9 mouse cellular contexts compared by ENCODE assay signal in the genomic region with DNA sequence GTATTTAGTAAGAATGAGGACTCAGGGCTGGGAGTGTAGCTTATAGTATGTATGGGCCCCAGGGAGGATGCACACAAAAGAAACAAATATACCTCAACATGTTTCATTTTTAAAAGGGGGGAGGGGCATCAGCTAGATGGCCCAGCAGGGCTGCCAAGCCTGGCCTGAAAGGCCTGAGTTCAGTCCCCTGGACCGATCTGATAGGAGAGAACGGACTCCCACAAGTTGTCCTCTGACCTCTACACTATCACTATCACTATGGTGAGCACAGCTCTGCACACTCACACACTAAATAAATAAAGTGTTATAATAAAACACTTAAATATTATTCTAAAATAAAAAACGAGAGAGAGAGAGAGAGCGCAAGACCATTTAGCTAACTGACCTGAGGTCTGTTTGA. TPM values are rescaled to one million over a fixed set of nuclear protein-coding genes. Genes with fewer than 3 reads are reported as not detected.
DNase-seq lines count a peak whose midpoint lies in the region; ATAC-seq and TF ChIP-seq lines count a peak whose summit lies in the region.
"Had no signal": no experiment of that assay in that cellular context is flagged by ENCODE, and none has a peak within 500 bp of the region (broad histone marks: within the 10 kb centered on the region; RNA-seq: fewer than 3 reads in every experiment).

No protein-coding gene starts in this region.

- ATAC-seq in kidney, embryonic 14.5 days (ENCODE audit: low FRiP score, low TSS enrichment), result peak; percentile 63
- ATAC-seq in embryonic facial prominence, embryonic 14.5 days (ENCODE audit: low read depth), result peak; percentile 20; the same call in 1 of the 2 replicates
- peak; percentile 69 for ATAC-seq in liver, embryonic 15.5 days (ENCODE audit: insufficient read depth)
- no peak for ATAC-seq in megakaryocyte, adult 5-6 weeks (ENCODE audit: poor library complexity, severe bottlenecking)

- TF ChIP-seq RAD21 in MEL (IDR thresholded peaks at IDR 0.05; ENCODE audit: low read depth, low read length), result no peak

- TF ChIP-seq POLR2A in MEL (IDR thresholded peaks at IDR 0.05; ENCODE audit: control insufficient read depth in 1 of 2, insufficient read depth in 1 of 2, low read depth in 1 of 2, low read length in 2 of 2, poor library complexity in 1 of 2), result no peak

- WGBS in kidney, embryonic 14.5 days, result 39% methylated on average over 4 of the region's 4 CpGs
- 72% methylated on average over 4 of the region's 4 CpGs for WGBS in embryonic facial prominence, embryonic 14.5 days
- 55% methylated on average over 4 of the region's 4 CpGs for WGBS in liver, embryonic 15.5 days (ENCODE audit: insufficient replicate concordance)

- TF ChIP-seq EP300 in MEL (IDR thresholded peaks at IDR 0.05; ENCODE audit: low read depth in 1 of 2, low read length in 2 of 2), result no peak

- DNase-seq in kidney, adult 11 months, result no peak
- no peak for DNase-seq in MEL (ENCODE audit: low read depth, low spot score)
- DNase-seq in embryonic facial prominence, embryonic 14.5 days (ENCODE audit: low spot score), result no peak
- no peak for DNase-seq in urinary bladder, postnatal 4 days (ENCODE audit: low spot score in 2 of 2)
- DNase-seq: cerebellum, postnatal 36 days had no signal

- H3K79me2 ChIP-seq in MEL (ENCODE audit: control insufficient read depth, insufficient read depth, low read length, poor library complexity), result no peaks in the 10 kb centered on the region

- H3K9me3 ChIP-seq in kidney, embryonic 14.5 days (ENCODE audit: control insufficient read depth, low read length), result no peaks in the 10 kb centered on the region
- no peaks in the 10 kb centered on the region for H3K9me3 ChIP-seq in MEL (replicated peaks; ENCODE audit: insufficient read depth, low read length)
- H3K9me3 ChIP-seq in embryonic facial prominence, embryonic 14.5 days (ENCODE audit: control insufficient read depth, low read length), result no peaks in the 10 kb centered on the region
- no peaks in the 10 kb centered on the region for H3K9me3 ChIP-seq in liver, embryonic 15.5 days (replicated peaks)

- no peaks in the 10 kb centered on the region for H3K36me3 ChIP-seq in kidney, embryonic 14.5 days (ENCODE audit: control insufficient read depth, insufficient read depth, low read length)
- peaks cover 0 to 3% of the 10 kb centered on the region in 2 experiments; a peak in 2 of 4 replicates for H3K36me3 ChIP-seq in MEL (ENCODE audit: control insufficient read depth in 1 of 2, insufficient read depth in 2 of 2, low read length in 2 of 2)
- H3K36me3 ChIP-seq in embryonic facial prominence, embryonic 14.5 days (ENCODE audit: control insufficient read depth, insufficient read depth, low read length), result no peaks in the 10 kb centered on the region
- H3K36me3 ChIP-seq in liver, embryonic 15.5 days (replicated peaks), result no peaks in the 10 kb centered on the region

- H3K9ac ChIP-seq in kidney, embryonic 14.5 days (ENCODE audit: low read depth, low read length), result no peak overlapping the region
- H3K9ac ChIP-seq in MEL (ENCODE audit: control insufficient read depth, low read depth, low read length, poor library complexity, severe bottlenecking), result no peak overlapping the region; the same call in 1 of the 2 replicates
- H3K9ac ChIP-seq in embryonic facial prominence, embryonic 14.5 days (ENCODE audit: low read depth, low read length), result no peak overlapping the region
- no peak overlapping the region for H3K9ac ChIP-seq in liver, embryonic 15.5 days

- no peak overlapping the region; the same call in 1 of the 2 replicates for H3K4me2 ChIP-seq in kidney, embryonic 14.5 days (replicated peaks; ENCODE audit: low read depth, low read length)
- no peak overlapping the region for H3K4me2 ChIP-seq in embryonic facial prominence, embryonic 14.5 days (ENCODE audit: low read depth, low read length)
- H3K4me2 ChIP-seq in liver, embryonic 15.5 days, result peak overlapping the region; percentile 68

- no peaks in the 10 kb centered on the region for H3K27me3 ChIP-seq in kidney, embryonic 14.5 days (ENCODE audit: control insufficient read depth, insufficient read depth, low read length)
- H3K27me3 ChIP-seq in MEL (ENCODE audit: control insufficient read depth in 1 of 2, insufficient read depth in 2 of 2, low read length in 2 of 2), result no peaks in the 10 kb centered on the region; a peak in 1 of 4 replicates
- no peaks in the 10 kb centered on the region for H3K27me3 ChIP-seq in embryonic facial prominence, embryonic 14.5 days (replicated peaks; ENCODE audit: control insufficient read depth, insufficient read depth, low read length)
- no peaks in the 10 kb centered on the region for H3K27me3 ChIP-seq in liver, embryonic 15.5 days
- H3K27me3 ChIP-seq: CH12.LX had no signal

- TF ChIP-seq CTCF in MEL (IDR thresholded peaks at IDR 0.05 in 2 of 3, conservative IDR thresholded peaks at IDR 0.05 in 1 of 3; ENCODE audit: control insufficient read depth in 1 of 3, insufficient read depth in 1 of 3, low read depth in 2 of 3, low read length in 3 of 3, poor library complexity in 1 of 3, severe bottlenecking in 1 of 3), result no peak

- 0 out of 2 replicates have a peak, but pooled peaks cover 6% of the 10 kb centered on the region for H3K4me1 ChIP-seq in kidney, embryonic 14.5 days (ENCODE audit: control insufficient read depth, insufficient read depth, low read length)
- peaks cover 0 to 10% of the 10 kb centered on the region in 2 experiments; a peak in 2 of 4 replicates for H3K4me1 ChIP-seq in MEL (ENCODE audit: control insufficient read depth in 1 of 2, insufficient read depth in 2 of 2, low read length in 2 of 2)
- no peaks in the 10 kb centered on the region for H3K4me1 ChIP-seq in embryonic facial prominence, embryonic 14.5 days (ENCODE audit: control insufficient read depth, insufficient read depth, low read length)
- peaks cover 11% of the 10 kb centered on the region for H3K4me1 ChIP-seq in liver, embryonic 15.5 days (replicated peaks)

- no peak overlapping the region for H3K27ac ChIP-seq in kidney, embryonic 14.5 days (ENCODE audit: low read depth, low read length)
- H3K27ac ChIP-seq in MEL (ENCODE audit: control insufficient read depth, low read depth, low read length), result no peak overlapping the region
- H3K27ac ChIP-seq in embryonic facial prominence, embryonic 14.5 days (replicated peaks; ENCODE audit: low read depth, low read length), result no peak overlapping the region
- H3K27ac ChIP-seq in liver, embryonic 15.5 days (replicated peaks), result peak overlapping the region; percentile 24; the same call in 1 of the 2 replicates

- no peak overlapping the region for H3K4me3 ChIP-seq in kidney, embryonic 14.5 days (ENCODE audit: low read length)
- peak overlapping the region; percentile 30 to 74 for H3K4me3 ChIP-seq in MEL (ENCODE audit: control insufficient read depth in 1 of 2, insufficient read depth in 1 of 2, low read depth in 2 of 2, low read length in 2 of 2)
- H3K4me3 ChIP-seq in embryonic facial prominence, embryonic 14.5 days (ENCODE audit: low read depth, low read length), result no peak overlapping the region
- 0 out of 2 replicates have a peak overlapping the region, but pooled peaks have one; percentile 39 for H3K4me3 ChIP-seq in liver, embryonic 15.5 days (replicated peaks)

TF ChIP-seq in MEL, 35 proteins besides CTCF, POLR2A, EP300 and RAD21:
- no peak for TF ChIP-seq UBTF (IDR thresholded peaks at IDR 0.05; ENCODE audit: borderline replicate concordance, insufficient read depth, low read depth, low read length)

RNA-seq across cellular contexts. Expression of a gene that starts 18.0 kb away (rescaled TPM):
- 2.8 and 5.8 TPM in 2 replicates for polyA plus RNA-seq in kidney, embryonic 14.5 days (2014; fragmentation: Nextera tagmentation; extraction: Ambion mirVana)
- not detected in 2 replicates for total RNA-seq in MEL (2012; rRNA removed)
- polyA plus RNA-seq in MEL (2012; ENCODE audit: insufficient read depth in 1 of 2, insufficient read length in 2 of 2, low read depth in 1 of 2, low replicate concordance in 2 of 2, missing spikeins in 1 of 2), result not detected
- 1.9 and 2.1 TPM in 2 replicates for polyA plus RNA-seq in embryonic facial prominence, embryonic 14.5 days (2014; fragmentation: Nextera tagmentation; extraction: Ambion mirVana)
- 0.86 and 0.90 TPM in 2 replicates for polyA plus RNA-seq in liver, embryonic 15.5 days (2015; fragmentation: Nextera tagmentation; extraction: Ambion mirVana)
- total RNA-seq in megakaryocyte, adult 5-6 weeks (2015), result 1.6 and 4.0 TPM in 2 replicates
- total RNA-seq in megakaryocyte, adult 5-6 weeks (2017), result 0.81 and 1.5 TPM in 2 replicates
- total RNA-seq: CH12.LX had no signal

RNA-seq across cellular contexts. Expression of a gene that starts 25.0 kb away (rescaled TPM):
- 16.2 and 18.2 TPM in 2 replicates for polyA plus RNA-seq in kidney, embryonic 14.5 days (2014; fragmentation: Nextera tagmentation; extraction: Ambion mirVana)
- 7.7 and 8.7 TPM in 2 replicates for total RNA-seq in MEL (2012; rRNA removed)
- polyA plus RNA-seq in MEL (2012; ENCODE audit: insufficient read depth in 1 of 2, insufficient read length in 2 of 2, low read depth in 1 of 2, low replicate concordance in 2 of 2, missing spikeins in 1 of 2), result 10 to 100 TPM in 1 of 2 experiments, not detected in 1; 13.0 TPM
- 18.0 and 20.2 TPM in 2 replicates for polyA plus RNA-seq in embryonic facial prominence, embryonic 14.5 days (2014; fragmentation: Nextera tagmentation; extraction: Ambion mirVana)
- 7.5 and 8.6 TPM in 2 replicates for polyA plus RNA-seq in liver, embryonic 15.5 days (2015; fragmentation: Nextera tagmentation; extraction: Ambion mirVana)
- 13.9 and 15.3 TPM in 2 replicates for total RNA-seq in megakaryocyte, adult 5-6 weeks (2015)
- 11.6 and 15.5 TPM in 2 replicates for total RNA-seq in megakaryocyte, adult 5-6 weeks (2017)

RNA-seq across cellular contexts. Expression of a gene that starts 47.6 kb away (rescaled TPM):
- polyA plus RNA-seq in kidney, embryonic 14.5 days (2014; fragmentation: Nextera tagmentation; extraction: Ambion mirVana), result 32.6 and 49.7 TPM in 2 replicates
- 13.1 and 13.4 TPM in 2 replicates for total RNA-seq in MEL (2012; rRNA removed)
- polyA plus RNA-seq in MEL (2012; ENCODE audit: insufficient read depth in 1 of 2, insufficient read length in 2 of 2, low read depth in 1 of 2, low replicate concordance in 2 of 2, missing spikeins in 1 of 2), result 10 to 100 TPM; 17.2 to 25.7 TPM
- polyA plus RNA-seq in embryonic facial prominence, embryonic 14.5 days (2014; fragmentation: Nextera tagmentation; extraction: Ambion mirVana), result 38.7 and 39.8 TPM in 2 replicates
- 7.2 and 8.0 TPM in 2 replicates for polyA plus RNA-seq in liver, embryonic 15.5 days (2015; fragmentation: Nextera tagmentation; extraction: Ambion mirVana)
- total RNA-seq in megakaryocyte, adult 5-6 weeks (2015), result 15.0 and 15.5 TPM in 2 replicates
- total RNA-seq in megakaryocyte, adult 5-6 weeks (2017), result 18.3 and 25.7 TPM in 2 replicates

Comparison
In these comparisons a context has a peak if more than half of its experiments do, and no peak if none do; other contexts are left out.
1. H3K4me3 ChIP-seq: peak in MEL (2 of 2) and liver, embryonic 15.5 days (single experiment); none in kidney, embryonic 14.5 days (single experiment) and embryonic facial prominence, embryonic 14.5 days (single experiment).